Mouse (Mus musculus) adrenal gland, adult 18-20 months (tissue): ENCODE measurements around the gene Trim65. TPM values are rescaled to one million over a fixed set of nuclear protein-coding genes. Genes with fewer than 3 reads are reported as not detected.
A peak's percentile ranks its signal among the peaks of the same experiment; 100 is the strongest.

Experiments used
- DNase-seq, 2 experiments: peaks; one replicate each; pipeline ENCODE4 v3.0.0; 2021 to 2022; ENCODE audit warnings: low spot score in 2 of 2
- total RNA-seq, 2 experiments: library from RNA; stranded (reverse); gene quantifications; 1 replicate in 1 of 2; 2 replicates in 1 of 2; pipeline ENCODE4 v1.2.3; 2021

Trim65 gene
- total RNA-seq, 2 experiments from 2014 or later, result 12.9 to 13.1 TPM

DNA sequence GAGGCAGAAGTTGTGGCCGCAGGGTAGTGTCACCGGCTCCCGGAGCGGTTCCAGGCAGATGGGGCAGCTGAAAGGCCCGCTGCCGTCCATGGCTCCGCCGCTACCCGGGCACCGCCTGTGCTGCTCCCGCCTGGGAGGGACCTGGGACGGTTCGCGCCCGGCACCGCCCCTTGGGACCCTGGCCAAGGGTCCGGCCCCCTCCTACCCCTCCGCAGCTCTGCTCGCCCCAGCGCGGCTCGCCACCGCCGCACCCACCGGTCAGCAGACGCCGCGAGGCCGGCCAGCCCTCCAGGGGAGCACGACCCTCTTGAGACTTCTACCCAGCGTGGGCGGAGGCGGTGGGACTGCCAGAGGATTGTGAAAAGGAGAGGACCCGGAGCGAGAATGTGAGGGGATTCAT is 20.8 kb downstream of the Trim65 start:
- peak; percentile 67 to 80 for DNase-seq

- peak in 1 of 2 experiments; percentile 49 for DNase-seq
Measured at GRCm38 (mm10) chr11:116109441-116110081, 21.4 kb downstream of the Trim65 start.

DNA sequence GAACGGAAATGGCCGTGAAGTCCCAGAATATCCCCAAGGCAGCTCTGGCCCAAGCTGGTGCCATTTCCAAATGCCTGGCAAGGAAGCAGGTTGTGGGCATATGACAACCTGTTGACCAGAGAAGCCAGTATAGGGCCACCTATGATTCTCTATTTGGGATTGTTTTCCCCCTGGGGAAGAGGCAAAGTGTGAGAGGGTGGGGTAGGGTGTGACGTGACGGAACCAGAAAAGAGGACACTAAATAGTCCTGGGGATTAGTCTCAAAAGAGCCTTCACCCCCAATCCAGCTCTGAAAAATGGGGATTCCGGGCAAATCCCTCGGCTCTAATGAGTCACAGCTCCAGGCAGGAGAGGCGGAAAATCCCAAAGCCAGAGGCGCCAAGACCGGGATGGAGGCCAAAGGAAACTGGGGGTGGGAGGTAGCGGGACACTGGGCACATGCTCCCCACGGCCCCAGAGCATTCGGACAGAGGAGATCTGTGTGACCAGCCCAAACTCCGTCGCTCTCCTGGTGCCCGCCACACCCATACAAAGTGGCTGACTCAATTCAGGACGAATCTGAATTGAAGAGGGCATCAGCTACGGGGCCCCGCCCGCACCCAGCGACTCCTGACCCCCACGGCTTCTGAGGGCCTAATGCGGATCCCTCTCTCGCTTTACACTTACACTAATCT is 22.3 kb downstream of the Trim65 start:
- DNase-seq, result peak in 1 of 2 experiments; percentile 41

GRCm38 (mm10) chr11:116107777-116108285 is 23.1 kb downstream of the Trim65 start:
- no peak for DNase-seq

DNA sequence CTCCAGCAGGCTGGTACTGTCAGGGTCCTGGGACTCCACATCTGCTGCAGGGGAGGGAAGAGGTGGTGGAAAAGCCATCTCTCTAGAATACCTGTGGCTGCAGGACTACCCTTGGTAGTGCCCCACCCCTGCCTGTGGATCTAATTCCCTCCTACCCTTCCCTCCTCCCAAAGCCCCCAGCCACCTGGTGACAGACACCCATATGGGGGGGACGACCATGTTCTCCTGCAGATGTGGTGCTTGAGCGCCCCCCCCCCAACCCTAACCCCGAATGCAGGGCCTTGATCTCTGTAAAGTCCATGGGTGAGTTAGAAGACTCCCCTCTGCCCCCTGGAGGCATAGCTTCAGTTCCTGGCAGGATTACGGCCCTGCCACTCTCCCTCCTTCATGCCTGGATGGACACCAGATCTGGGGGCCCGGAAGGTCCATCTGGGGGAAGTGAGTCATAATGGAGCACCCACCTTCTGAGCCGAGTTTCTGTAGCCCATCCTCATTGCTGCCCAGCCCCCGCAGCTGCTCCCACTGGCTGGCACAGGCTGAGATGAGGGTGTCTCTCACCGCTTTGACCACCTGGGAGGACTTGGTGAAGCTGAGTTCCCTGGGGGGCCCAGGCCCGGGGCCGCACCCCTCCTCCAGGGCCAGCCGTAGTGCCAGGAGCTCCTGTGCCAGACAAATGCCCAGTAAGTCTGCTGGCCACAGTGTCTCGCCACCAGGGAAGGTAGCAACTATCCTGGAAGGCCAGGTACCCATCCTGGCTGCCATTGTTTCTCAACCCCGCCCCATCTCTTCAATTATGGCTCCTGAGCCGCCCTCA is 23.8 kb downstream of the Trim65 start:
- no peak for DNase-seq

- DNase-seq, result no peak
Measured at GRCm38 (mm10) chr11:116106154-116106962, 24.6 kb downstream of the Trim65 start.

DNA sequence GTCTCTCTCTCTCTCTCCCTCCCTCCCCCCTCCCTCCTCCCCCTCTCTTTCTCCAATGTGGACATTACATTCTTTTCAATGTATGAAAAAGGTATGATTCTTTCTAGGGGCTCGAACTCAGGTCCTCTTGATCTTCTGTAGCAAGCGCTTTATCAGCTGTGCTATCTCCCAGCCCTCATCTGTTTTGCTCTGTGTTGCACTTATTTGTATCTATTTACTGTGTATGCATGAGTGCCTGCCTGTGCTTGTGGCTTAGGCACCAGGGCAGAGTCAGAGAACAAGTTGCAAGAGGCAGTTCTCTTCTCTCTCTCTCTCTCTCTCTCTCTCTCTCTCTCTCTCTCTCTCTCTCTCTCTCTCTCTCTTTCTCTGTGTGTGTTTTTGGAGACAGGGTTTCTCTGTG is 25.9 kb downstream of the Trim65 start:
- DNase-seq, result no peak

DNA sequence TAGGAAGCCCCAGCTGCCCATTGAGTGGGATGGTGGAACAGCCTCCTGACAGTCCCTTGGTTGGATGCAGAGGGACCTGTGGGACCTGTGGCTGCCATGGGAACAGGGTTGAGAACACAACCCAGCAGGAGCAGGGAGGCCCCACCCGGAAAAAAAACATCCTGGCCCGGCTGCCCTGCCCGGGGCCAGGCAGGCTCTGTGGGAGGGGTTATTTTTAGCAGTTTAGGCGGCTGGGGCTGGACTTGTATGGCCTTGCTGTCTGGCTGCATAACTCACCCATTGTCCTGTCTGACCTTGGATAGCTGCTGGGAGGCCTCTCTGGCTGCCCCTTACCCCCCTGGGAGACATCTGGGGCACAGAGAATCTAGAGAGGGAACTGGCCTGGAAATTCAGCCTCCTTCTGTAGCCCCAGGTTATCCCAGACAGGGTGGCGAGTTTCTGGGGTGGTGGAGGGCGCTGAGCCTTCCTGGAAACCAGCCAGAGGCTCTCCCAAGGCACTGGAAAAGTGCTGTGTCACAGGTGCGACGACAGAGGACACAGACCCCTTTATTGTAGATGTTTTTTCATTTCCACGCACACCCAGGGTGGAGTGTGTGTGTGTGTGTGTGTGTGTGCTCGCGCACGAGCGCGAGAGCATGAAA is 26.8 kb downstream of the Trim65 start:
- DNase-seq, result peak in 1 of 2 experiments; percentile 48

DNA sequence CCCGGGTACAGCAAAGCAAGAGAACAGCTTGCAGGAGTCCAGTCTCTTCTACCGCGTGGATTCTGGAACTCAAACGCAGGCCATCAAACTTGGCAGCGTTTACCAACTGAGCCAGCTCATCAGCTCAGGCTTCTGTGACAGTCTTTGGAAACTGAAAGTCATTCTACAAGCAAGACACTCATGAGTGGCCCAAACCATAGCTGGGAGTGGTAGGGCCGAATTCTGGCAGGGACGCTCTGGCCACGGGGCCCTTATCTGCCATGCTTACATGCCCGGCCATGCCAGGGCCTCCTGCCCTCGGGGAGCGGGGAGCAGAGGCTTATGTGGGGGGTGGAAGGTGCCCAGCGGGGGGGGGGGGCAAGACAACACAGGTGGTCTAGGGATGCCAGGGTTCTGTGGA is 27.4 kb downstream of the Trim65 start:
- DNase-seq, result no peak

GRCm38 (mm10) chr11:116102472-116102871 is 28.5 kb downstream of the Trim65 start:
- no peak for DNase-seq

DNA sequence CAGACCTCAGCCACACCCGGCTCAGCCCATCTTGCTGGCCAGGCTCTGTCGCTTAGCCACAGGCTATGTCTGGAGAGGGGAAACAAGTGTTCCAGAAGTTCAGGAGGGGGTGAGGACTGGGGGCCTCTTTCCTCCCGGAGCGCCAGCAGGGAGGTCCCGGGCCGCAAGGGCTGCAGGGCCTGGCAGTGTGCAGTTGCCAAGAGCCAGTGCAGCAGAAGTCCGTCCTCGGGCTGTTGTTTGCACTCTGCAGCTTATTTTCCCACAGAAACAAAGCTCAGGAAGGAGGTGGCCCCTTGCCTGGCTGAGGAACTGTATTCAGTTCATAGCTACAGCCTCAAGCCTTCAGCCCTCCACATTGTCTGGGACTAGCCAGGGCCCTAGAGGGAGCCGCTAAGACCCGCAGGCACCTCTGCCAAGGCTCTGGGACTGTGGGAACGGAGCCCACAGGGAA is 29.0 kb downstream of the Trim65 start:
- DNase-seq, result no peak

- no peak for DNase-seq
Measured at GRCm38 (mm10) chr11:116100839-116101238, 30.1 kb downstream of the Trim65 start.

DNA sequence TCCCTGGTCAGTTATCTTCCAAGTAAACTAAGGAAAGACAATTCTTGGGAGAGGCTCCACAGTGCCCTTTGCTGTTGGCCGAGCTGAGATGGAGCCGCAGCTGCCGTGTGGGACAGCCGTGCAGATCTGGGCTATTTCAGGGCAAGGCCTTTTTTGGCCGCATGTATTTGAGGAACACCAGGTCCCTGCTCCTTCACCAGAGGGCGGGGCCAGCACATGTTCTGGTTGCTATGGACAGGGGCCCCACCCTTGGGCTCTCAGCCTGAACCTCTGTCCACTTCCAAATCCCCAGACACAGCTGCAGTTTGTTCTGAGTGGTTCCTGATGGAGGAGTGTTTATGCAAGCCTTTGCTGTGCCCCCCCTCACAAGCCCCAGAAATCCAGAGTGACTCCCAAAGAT is 30.5 kb downstream of the Trim65 start:
- DNase-seq, result no peak

DNA sequence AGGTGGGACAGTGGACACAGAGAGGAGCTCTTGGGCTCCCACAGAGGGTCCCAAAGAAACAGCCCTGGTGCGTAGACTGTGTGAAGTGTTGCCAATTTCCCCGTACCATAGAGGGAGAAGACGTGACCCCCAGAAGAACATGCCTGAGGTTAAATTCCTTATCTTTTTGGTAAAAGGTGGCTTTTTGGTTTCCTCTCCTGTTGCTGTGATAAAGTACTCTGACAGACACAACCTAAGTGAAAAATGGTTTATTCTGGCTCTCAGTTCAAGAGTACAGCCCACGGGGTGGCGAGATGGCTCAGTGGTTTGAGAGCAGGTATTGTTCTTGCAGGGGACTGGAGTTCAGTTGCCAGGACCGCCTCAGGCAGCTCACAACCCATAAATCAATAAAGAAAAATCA is 31.5 kb downstream of the Trim65 start:
- DNase-seq, result no peak

GRCm38 (mm10) chr11:116098711-116099460 is 32.0 kb downstream of the Trim65 start:
- DNase-seq, result no peak

- DNase-seq, result no peak
Measured at GRCm38 (mm10) chr11:116096213-116097108, 34.5 kb downstream of the Trim65 start.

- DNase-seq, result peak; percentile 40 to 47
Measured at GRCm38 (mm10) chr11:116095573-116095972, 35.4 kb downstream of the Trim65 start.

DNA sequence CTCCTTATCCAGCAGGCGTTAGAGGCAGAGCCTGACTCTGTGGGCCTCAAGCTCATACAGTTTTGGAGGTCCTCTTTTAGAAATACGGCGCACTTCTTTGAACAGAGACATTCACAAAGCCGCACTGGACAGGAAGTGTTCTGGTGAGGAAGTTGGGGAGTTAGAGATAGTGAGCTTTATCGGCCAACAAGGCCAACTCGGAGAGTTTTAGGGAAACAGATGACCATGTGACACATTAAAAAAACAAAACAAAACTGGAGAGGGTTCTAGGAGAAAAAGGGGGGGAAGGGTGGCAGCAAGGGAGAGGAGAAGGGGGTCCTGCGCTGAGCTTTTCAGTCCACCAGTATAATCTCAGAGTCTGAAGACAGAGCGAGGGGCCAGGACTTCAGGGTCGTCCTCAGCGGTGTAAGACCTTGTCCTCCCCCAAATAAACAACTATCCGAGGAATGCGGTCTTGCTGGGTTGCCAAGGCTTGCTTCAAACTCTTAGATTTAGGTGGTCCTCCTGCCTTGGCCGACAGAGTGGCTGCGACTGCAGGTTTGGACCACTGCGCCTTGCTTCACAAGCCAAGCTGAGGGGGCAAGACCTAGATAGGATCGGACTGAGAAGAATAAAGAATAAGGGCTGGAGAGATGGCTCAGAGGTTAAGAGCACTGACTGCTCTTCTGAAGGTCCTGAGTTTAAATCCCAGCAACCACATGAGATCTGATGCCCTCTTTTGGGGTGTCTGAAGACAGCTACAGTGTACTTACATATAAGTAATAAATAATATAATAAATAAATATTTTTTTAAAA is 37.0 kb downstream of the Trim65 start:
- peak in 1 of 2 experiments; percentile 25 for DNase-seq
